Mouse (Mus musculus) erythroblast, embryonic 14.5 days (primary cell): ENCODE data around the gene Stk10. TPM values are rescaled to one million over a fixed set of nuclear protein-coding genes. Genes with fewer than 3 reads are reported as not detected.

Experiments
- H3K27me3 ChIP-seq: 2 replicates; pipeline ENCODE4 v1.6.1; 2012; ENCODE audit warnings: inconsistent platforms; ENCODE audit not compliant: control insufficient read depth
- H3K36me3 ChIP-seq: 2 replicates; pipeline ENCODE4 v1.6.1; 2012; ENCODE audit warnings: mild to moderate bottlenecking, inconsistent platforms; ENCODE audit not compliant: control insufficient read depth
- H3K4me1 ChIP-seq: 2 replicates; pipeline ENCODE4 v1.6.1; 2012; ENCODE audit warnings: inconsistent platforms; ENCODE audit not compliant: control insufficient read depth
- H3K4me3 ChIP-seq: replicated peaks from 2 replicates; pipeline ENCODE3; 2012; ENCODE audit warnings: moderate library complexity, mild to moderate bottlenecking, inconsistent platforms
- H3K9me3 ChIP-seq: 2 replicates; pipeline ENCODE4 v1.6.1; 2012; ENCODE audit warnings: low read length, inconsistent platforms, mixed read lengths; ENCODE audit not compliant: control insufficient read depth
- GATA1 ChIP-seq: IDR thresholded peaks from 2 replicates; pipeline ENCODE4 v1.6.1; 2012; ENCODE audit warnings: low read length, inconsistent platforms, mixed read lengths
- TAL1 ChIP-seq: IDR thresholded peaks from 3 replicates; pipeline ENCODE4 v1.6.1; 2012; ENCODE audit warnings: low read length, inconsistent platforms, mixed read lengths
- polyA plus RNA-seq: library from polyadenylated mRNA; stranded (reverse); fragments of >175 nt; gene quantifications from 2 replicates; pipeline ENCODE4 v1.2.3, GENCODE M21; 2012

Stk10 gene
- polyA plus RNA-seq, 1 experiment = 3.8 TPM

DNA sequence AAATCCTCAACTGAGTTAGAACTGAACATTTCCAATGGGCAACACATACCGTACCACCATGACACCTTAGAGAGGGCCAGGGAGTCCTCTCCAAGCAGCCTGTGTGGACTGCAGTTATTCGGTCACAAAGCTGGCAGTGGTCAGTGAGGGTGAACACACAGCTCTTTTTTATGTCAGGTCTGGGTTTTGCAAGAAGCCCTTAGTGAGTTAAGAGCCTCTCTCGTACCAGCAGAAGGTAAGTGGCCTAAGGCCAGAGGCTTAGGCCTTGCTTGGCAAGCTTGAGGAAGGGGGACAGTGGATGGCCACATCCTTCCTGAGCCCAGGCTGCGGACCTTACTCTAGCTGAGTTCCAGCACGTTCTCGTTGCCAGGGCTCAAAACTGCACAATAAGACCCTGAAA is 67.3 kb downstream of the Stk10 start:
- H3K9me3 ChIP-seq = peaks cover 22% of the 10 kb centered on the region
- peaks cover 12% of the 10 kb centered on the region for H3K4me1 ChIP-seq
- H3K36me3 ChIP-seq = peaks cover 78% of the 10 kb centered on the region
- H3K27me3 ChIP-seq = no peaks in the 10 kb centered on the region
- no peak overlapping the region for H3K4me3 ChIP-seq
- TF ChIP-seq GATA1 (no peak), TAL1 (no peak)

DNA sequence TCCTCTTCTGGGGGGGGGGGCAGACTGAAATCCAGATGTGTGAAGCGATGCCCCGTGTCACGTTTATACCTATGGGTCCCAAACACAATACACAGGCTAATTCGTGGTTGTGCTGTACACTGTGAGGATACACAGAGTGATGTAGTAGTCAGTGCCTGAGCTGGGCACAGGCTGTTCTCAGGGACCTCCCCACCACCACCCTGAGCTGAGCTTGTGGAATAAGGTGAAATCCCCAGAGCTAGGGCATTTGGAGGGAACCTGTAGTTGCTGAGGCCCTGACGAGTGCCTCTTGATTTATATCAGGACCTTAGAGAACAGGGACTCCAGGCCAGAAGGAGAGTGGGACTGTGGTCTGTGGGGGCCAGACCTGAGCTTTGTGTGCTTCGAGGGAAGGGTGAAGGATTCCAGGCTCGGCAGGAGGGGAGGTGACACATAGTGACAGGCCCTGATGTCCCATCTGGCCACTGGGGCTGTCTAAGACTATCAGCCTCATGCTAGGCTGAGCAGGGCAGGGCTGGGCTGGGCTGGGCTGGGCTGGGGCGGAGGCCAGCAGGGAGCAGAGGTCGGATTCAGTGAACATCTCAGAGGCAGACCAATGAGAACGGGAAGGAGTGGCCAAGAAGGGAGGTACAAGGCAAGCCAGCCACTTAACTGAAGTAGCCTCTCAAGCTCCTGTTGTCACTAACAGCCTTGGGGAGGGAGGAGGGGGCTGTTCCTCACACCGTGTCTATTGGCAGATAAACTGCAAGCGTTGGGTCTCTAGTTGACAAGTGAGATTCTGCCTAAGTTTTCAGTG is 68.6 kb downstream of the Stk10 start:
- no peak for TF ChIP-seq GATA1
- TF ChIP-seq TAL1 = no peak
- H3K9me3 ChIP-seq = peaks cover 20% of the 10 kb centered on the region
- H3K36me3 ChIP-seq = peaks cover 72% of the 10 kb centered on the region
- no peaks in the 10 kb centered on the region for H3K27me3 ChIP-seq
- H3K4me1 ChIP-seq = peaks cover 12% of the 10 kb centered on the region
- H3K4me3 ChIP-seq = no peak overlapping the region

GRCm38 (mm10) chr11:32604663-32605062 is 71.6 kb downstream of the Stk10 start:
- no peak overlapping the region for H3K4me3 ChIP-seq
- H3K36me3 ChIP-seq = peaks cover 58% of the 10 kb centered on the region
- TF ChIP-seq TAL1 (no peak), GATA1 (no peak)
- H3K27me3 ChIP-seq = no peaks in the 10 kb centered on the region
- peaks cover 20% of the 10 kb centered on the region for H3K9me3 ChIP-seq
- H3K4me1 ChIP-seq = peaks cover 12% of the 10 kb centered on the region

DNA sequence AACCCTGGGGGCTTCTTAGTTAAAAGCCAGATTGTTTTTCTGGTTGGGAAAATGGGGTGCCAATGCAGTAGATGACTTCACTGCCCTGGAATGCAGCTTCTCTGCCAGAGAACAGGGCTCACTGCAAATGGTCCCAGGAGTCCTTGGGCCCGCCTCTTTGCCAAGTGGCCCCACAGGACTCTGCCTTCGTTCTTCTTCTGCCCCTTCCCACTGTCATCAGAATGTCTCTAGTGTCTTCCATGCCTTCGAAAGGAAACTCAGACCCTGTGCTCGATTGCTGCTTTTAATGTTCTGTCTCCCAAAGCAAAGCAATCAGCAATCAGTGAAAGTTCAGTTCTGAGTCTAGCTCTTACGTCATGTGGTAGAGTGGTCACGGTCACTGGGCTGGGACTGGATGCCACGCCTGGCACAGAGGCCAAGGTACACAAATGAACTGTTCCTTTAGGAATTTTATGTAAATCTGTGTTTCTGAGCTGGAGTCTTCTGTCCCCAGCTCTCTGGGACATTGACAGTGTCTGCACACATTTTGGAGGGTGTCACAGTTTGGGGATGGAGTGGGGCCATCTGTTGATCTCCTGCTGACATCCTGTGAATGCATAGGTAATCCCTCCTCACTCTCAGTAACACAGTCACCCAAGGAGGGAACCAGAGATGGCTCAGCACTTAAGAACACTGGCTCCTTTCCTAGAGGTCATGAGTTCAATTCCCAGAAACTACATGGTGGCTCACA is 72.2 kb downstream of the Stk10 start:
- TF ChIP-seq TAL1 = no peak
- TF ChIP-seq GATA1 = no peak
- Histone ChIP-seq H3K4me1 (peaks cover 12% of the 10 kb centered on the region), H3K4me3 (no peak overlapping the region), H3K27me3 (no peaks in the 10 kb centered on the region), H3K36me3 (peaks cover 55% of the 10 kb centered on the region), H3K9me3 (peaks cover 19% of the 10 kb centered on the region)

GRCm38 (mm10) chr11:32605907-32606306 is 72.8 kb downstream of the Stk10 start:
- TF ChIP-seq TAL1 (no peak), GATA1 (no peak)
- H3K27me3 ChIP-seq = no peaks in the 10 kb centered on the region
- H3K4me3 ChIP-seq = no peak overlapping the region
- H3K9me3 ChIP-seq = peaks cover 14% of the 10 kb centered on the region
- peaks cover 55% of the 10 kb centered on the region for H3K36me3 ChIP-seq
- peaks cover 11% of the 10 kb centered on the region for H3K4me1 ChIP-seq

DNA sequence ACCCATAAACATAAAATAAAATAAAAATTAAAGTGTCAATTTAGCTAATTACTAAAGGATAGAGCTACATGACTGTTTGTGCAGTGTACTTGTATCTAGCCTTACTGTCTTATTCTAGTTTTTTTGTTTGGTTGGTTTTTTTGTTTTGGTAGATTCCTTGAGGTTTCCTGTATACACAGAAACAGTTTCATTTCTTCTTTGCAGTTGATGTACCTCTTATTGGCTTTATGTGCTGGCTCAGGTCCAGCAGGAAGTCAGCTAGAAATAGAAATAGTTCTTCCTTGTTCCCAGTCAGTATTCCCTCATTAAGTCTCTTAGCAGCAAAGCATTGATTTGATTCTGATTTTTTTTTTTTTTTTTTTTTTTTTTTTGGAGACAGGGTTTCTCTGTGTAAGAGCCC is 74.2 kb downstream of the Stk10 start:
- Histone ChIP-seq H3K27me3 (no peaks in the 10 kb centered on the region), H3K9me3 (no peaks in the 10 kb centered on the region), H3K36me3 (peaks cover 58% of the 10 kb centered on the region), H3K4me1 (no peaks in the 10 kb centered on the region), H3K4me3 (no peak overlapping the region)
- TF ChIP-seq TAL1 (no peak), GATA1 (no peak)

DNA sequence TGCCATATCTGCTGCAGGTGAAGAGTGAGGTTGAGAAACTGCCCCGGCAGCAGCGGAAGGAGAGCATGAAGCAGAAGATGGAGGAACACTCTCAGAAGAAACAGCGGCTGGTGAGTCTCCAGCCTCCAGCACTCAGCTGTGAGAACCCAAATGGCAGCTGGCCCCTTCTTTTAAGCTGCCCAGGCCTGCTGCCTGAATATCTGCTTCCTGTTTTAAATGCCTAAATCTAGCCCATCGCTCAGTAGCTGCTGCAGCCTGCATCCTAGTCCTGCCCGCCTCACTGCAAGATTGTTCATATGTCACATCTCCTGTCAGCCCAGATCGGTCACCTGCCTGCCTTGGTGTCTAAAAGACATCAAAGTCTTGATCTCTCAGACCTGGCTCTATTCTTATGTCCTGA is 77.5 kb downstream of the Stk10 start:
- Histone ChIP-seq H3K4me3 (no peak overlapping the region), H3K9me3 (no peaks in the 10 kb centered on the region), H3K27me3 (no peaks in the 10 kb centered on the region), H3K4me1 (no peaks in the 10 kb centered on the region), H3K36me3 (peaks cover 62% of the 10 kb centered on the region)
- no peak for TF ChIP-seq GATA1
- TF ChIP-seq TAL1 = no peak

DNA sequence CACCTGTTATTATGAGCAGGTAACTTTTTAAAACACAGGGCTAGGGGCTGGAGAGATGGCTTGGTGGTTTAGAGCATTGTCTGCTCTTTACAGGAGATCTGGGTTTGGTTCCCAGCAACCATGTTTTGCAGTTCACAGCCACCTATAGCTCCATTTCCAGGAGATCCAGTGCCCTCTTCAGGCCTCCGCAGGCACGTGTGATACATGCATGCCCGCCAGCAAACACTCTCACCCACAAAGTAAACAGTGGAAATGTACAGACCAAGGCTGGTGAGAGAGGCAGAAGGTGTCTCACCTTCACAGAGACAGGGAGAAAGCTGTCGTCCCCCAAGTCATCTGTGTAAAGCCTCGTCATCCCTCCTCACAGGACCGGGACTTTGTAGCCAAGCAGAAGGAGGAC is 79.2 kb downstream of the Stk10 start:
- H3K27me3 ChIP-seq = no peaks in the 10 kb centered on the region
- H3K9me3 ChIP-seq = no peaks in the 10 kb centered on the region
- no peak for TF ChIP-seq TAL1
- TF ChIP-seq GATA1 = no peak
- H3K4me3 ChIP-seq = no peak overlapping the region
- H3K36me3 ChIP-seq = peaks cover 72% of the 10 kb centered on the region
- H3K4me1 ChIP-seq = no peaks in the 10 kb centered on the region

DNA sequence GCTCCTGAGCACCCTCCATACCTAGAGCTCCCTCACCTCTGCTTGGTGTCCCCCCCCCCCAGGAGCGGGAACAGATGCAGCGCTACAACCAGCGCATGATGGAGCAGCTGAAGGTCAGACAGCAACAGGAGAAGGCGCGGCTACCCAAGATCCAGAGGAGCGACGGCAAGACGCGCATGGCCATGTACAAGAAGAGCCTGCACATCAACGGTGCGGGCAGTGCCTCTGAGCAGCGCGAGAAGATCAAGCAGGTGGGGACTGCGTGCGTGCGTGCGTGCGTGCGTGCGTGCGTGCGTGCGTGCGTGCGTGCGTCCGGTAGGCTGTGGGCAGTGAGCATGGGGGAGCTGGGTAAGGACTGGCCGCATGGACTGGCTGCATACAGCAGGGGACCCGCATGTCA is 81.4 kb downstream of the Stk10 start:
- no peaks in the 10 kb centered on the region for H3K4me1 ChIP-seq
- H3K36me3 ChIP-seq = peaks cover 86% of the 10 kb centered on the region
- H3K4me3 ChIP-seq = no peak overlapping the region
- no peaks in the 10 kb centered on the region for H3K9me3 ChIP-seq
- H3K27me3 ChIP-seq = no peaks in the 10 kb centered on the region
- TF ChIP-seq TAL1 = no peak
- TF ChIP-seq GATA1 = no peak
